Mouse (Mus musculus) limb, embryonic 14.5 days (tissue): ENCODE measurements at regions not wholly inside any gene's neighbourhood (a gene's known extent, or its start where the extent isn't known, plus 50 kb on each side); places are given as distances from the start of the nearest gene placed in this dataset.

Experiments
- ATAC-seq: fragments of 200-750 bp; cut with Nextera tagmentation; 2 replicates; pipeline ENCODE4 v1.8.0; 2017; ENCODE audit warnings: low read depth, moderate number of reproducible peaks, moderate TSS enrichment; ENCODE audit not compliant: low FRiP score
- DNase-seq: peaks from one replicate; pipeline ENCODE4 v3.0.0-alpha.2; 2015; ENCODE audit warnings: low spot score
- H3K27ac ChIP-seq: fragments of 300-500 bp; sonication (generic); replicated peaks from 2 replicates; pipeline ENCODE4 v1.5.1; 2014; ENCODE audit warnings: low read depth, mild to moderate bottlenecking, low read length, moderate library complexity, mixed read lengths
- H3K27me3 ChIP-seq: fragments of 300-500 bp; sonication (generic); 2 replicates; pipeline ENCODE4 v1.6.1; 2014; ENCODE audit warnings: low read length, mixed read lengths; ENCODE audit not compliant: control insufficient read depth, insufficient read depth
- H3K36me3 ChIP-seq: fragments of 300-500 bp; sonication (generic); 2 replicates; pipeline ENCODE4 v1.6.1; 2014; ENCODE audit warnings: mild to moderate bottlenecking, low read length, moderate library complexity, mixed read lengths; ENCODE audit not compliant: control insufficient read depth, insufficient read depth
- H3K4me1 ChIP-seq: fragments of 300-500 bp; sonication (generic); 2 replicates; pipeline ENCODE4 v1.6.1; 2014; ENCODE audit warnings: antibody characterized with exemption, low read length, mixed read lengths; ENCODE audit not compliant: control insufficient read depth, insufficient read depth
- H3K4me2 ChIP-seq: fragments of 300-500 bp; sonication (generic); replicated peaks from 2 replicates; pipeline ENCODE4 v1.6.1; 2014; ENCODE audit warnings: low read depth, mild to moderate bottlenecking, low read length, moderate library complexity; ENCODE audit not compliant: severe bottlenecking
- H3K4me3 ChIP-seq: fragments of 300-500 bp; sonication (generic); replicated peaks from 2 replicates; pipeline ENCODE4 v1.5.1; 2014; ENCODE audit warnings: low read length
- H3K9ac ChIP-seq: fragments of 300-500 bp; sonication (generic); 2 replicates; pipeline ENCODE4 v1.6.1; 2014; ENCODE audit warnings: mild to moderate bottlenecking, low read depth, low read length, moderate library complexity; ENCODE audit not compliant: severe bottlenecking
- H3K9me3 ChIP-seq: fragments of 300-500 bp; sonication (generic); 2 replicates; pipeline ENCODE4 v1.6.1; 2016; ENCODE audit warnings: low read length; ENCODE audit not compliant: control insufficient read depth
- POLR2A ChIP-seq: fragments of 200-500 bp; IDR thresholded peaks from 2 replicates; pipeline ENCODE4 v1.8.0; 2012; ENCODE audit warnings: inconsistent platforms, mild to moderate bottlenecking, moderate library complexity, borderline replicate concordance; ENCODE audit not compliant: insufficient read depth, insufficient read length; ENCODE audit errors: extremely low read depth
- WGBS: fragments of 180-500 bp; shearing (Covaris S2); extraction: QIAGEN DNeasy Blood & Tissue Kit; methylation state at CpG from one replicate; pipeline ENCODE4 v1.1.7; 2014; 5-methylcytosine and 5-hydroxymethylcytosine counted together

- H3K4me2 ChIP-seq = no peak overlapping the region
- H3K27ac ChIP-seq = no peak overlapping the region
- H3K9me3 ChIP-seq = no peaks in the 10 kb centered on the region
- WGBS = 14% methylated on average over 9 of the region's 9 CpGs
- no peaks in the 10 kb centered on the region for H3K36me3 ChIP-seq
- DNase-seq (peak; percentile 43), ATAC-seq (0 out of 2 replicates have a peak, but pooled peaks have one; percentile 23)
- no peaks in the 10 kb centered on the region for H3K27me3 ChIP-seq
- TF ChIP-seq POLR2A = no peak
- no peak overlapping the region for H3K4me3 ChIP-seq
- peaks cover 3% of the 10 kb centered on the region; the same call in 1 of the 2 replicates for H3K4me1 ChIP-seq
- no peak overlapping the region for H3K9ac ChIP-seq
These were observed 247.4 kb downstream of the Fam49a start for GRCm38 (mm10) chr12:12509164-12509937.

DNA sequence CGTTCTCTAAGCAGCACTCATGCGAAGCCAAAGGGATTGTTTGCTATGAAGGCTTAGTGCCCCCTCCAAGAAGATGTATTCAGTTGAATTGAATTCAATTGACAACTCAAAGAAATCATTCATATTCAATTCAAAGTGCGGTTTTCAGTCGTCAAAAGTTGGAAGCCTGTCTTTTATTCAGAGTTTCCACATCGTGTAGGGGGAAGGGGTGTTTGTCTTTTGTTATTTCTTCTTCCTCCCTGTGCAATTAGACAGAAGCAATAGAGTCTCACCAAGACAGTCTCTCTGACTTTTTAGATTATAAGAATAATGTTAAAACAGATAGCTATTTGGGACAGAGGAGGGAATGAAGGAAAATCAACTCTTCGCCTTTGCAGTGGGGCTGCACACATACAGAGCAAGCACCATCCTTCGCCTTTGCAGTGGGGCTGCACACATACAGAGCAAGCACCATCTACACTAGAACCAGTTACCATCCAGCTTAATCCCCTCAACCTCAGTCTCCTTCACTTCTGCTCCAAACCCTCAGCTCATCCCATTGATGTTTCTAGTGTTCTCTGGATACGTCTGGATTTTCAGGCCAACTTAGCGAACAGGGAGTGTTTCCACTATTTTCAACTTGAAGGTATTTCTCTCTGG lies 246.7 kb downstream of the Fam49a start:
- 60% methylated on average over 9 of the region's 9 CpGs for WGBS
- H3K4me1 ChIP-seq = peaks cover 3% of the 10 kb centered on the region; the same call in 1 of the 2 replicates
- DNase-seq (no peak), ATAC-seq (no peak)
- no peaks in the 10 kb centered on the region for H3K36me3 ChIP-seq
- H3K4me2 ChIP-seq = no peak overlapping the region
- no peaks in the 10 kb centered on the region for H3K9me3 ChIP-seq
- no peak overlapping the region for H3K4me3 ChIP-seq
- no peak for TF ChIP-seq POLR2A
- H3K27me3 ChIP-seq = no peaks in the 10 kb centered on the region
- no peak overlapping the region for H3K9ac ChIP-seq
- H3K27ac ChIP-seq = no peak overlapping the region

- Histone ChIP-seq H3K4me3 (no peak overlapping the region), H3K36me3 (no peaks in the 10 kb centered on the region), H3K9me3 (no peaks in the 10 kb centered on the region), H3K27ac (no peak overlapping the region), H3K9ac (no peak overlapping the region), H3K4me1 (peaks cover 3% of the 10 kb centered on the region; the same call in 1 of the 2 replicates), H3K4me2 (no peak overlapping the region), H3K27me3 (no peaks in the 10 kb centered on the region)
- TF ChIP-seq POLR2A = no peak
- DNase-seq (no peak), ATAC-seq (no peak)
- WGBS = 91% methylated on average over 3 of the region's 3 CpGs
These were observed 244.7 kb downstream of the Fam49a start for GRCm38 (mm10) chr12:12506671-12507070.

- no peaks in the 10 kb centered on the region for H3K9me3 ChIP-seq
- H3K27ac ChIP-seq = no peak overlapping the region
- 83% methylated on average over 4 of the region's 4 CpGs for WGBS
- ATAC-seq (no peak), DNase-seq (no peak)
- no peaks in the 10 kb centered on the region for H3K36me3 ChIP-seq
- no peak overlapping the region for H3K4me3 ChIP-seq
- no peaks in the 10 kb centered on the region for H3K27me3 ChIP-seq
- TF ChIP-seq POLR2A = no peak
- H3K4me1 ChIP-seq = peaks cover 3% of the 10 kb centered on the region; the same call in 1 of the 2 replicates
- no peak overlapping the region for H3K9ac ChIP-seq
- no peak overlapping the region for H3K4me2 ChIP-seq
These were observed 243.7 kb downstream of the Fam49a start for GRCm38 (mm10) chr12:12505590-12505989.

DNA sequence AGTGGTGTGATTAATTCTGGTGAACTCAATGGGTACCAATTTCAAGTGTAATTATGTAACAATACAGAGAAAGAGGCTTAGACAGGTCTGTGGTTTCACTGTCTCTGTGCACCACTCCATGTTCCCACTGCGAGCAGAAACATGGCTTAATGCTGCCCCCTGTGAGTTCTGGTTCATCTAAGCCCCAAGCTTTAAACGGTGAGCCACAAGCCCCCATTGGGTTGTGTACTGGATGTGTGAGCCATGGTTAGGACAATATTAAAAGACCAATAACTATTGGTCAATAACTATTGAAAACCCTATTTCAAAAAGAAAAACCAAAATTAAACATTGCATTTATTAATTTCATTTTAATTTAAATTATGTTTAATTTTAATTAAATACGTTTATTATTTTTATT lies 238.0 kb downstream of the Fam49a start:
- H3K4me1 ChIP-seq = no peaks in the 10 kb centered on the region
- no peak for TF ChIP-seq POLR2A
- no peak for DNase-seq
- H3K27ac ChIP-seq = no peak overlapping the region
- no peak overlapping the region for H3K9ac ChIP-seq
- H3K4me2 ChIP-seq = no peak overlapping the region
- no peaks in the 10 kb centered on the region for H3K27me3 ChIP-seq
- no peak overlapping the region for H3K4me3 ChIP-seq
- WGBS = 73% methylated on average over 3 of the region's 3 CpGs
- no peaks in the 10 kb centered on the region for H3K36me3 ChIP-seq
- ATAC-seq = no peak
- H3K9me3 ChIP-seq = no peaks in the 10 kb centered on the region
